Mouse (Mus musculus) layer of hippocampus, adult 9-11 months (tissue): ENCODE data around the gene Fyco1.
"Not testable (repeated sequence)": the region's sequence is repeated elsewhere in the genome, so short reads cannot be mapped to it uniquely, and the experiment has no call there.

Experiments
- DNase-seq: peaks from one replicate; pipeline ENCODE4 v3.0.0; 2022

The Fyco1 gene

DNA sequence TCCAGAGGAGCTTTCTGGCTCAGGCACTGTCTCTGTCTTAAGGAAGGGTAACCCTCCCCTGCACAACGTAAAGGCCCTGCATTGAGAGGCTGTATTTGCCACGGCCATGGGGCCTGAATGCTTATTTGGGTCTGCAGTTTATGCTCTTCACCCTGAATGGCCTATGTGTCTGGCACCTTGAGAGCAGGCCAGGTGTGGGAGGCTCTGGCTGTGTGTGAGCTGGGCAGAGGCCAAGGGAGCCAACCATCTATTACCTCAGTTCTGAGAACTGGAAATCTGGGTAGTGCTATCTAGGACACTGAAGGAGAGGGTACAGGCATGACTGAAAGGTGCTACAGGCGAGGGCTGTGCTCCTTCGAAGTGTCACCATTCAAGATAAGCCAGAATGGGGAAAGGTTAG is 36.9 kb downstream of the Fyco1 start:
- DNase-seq, result no peak

DNA sequence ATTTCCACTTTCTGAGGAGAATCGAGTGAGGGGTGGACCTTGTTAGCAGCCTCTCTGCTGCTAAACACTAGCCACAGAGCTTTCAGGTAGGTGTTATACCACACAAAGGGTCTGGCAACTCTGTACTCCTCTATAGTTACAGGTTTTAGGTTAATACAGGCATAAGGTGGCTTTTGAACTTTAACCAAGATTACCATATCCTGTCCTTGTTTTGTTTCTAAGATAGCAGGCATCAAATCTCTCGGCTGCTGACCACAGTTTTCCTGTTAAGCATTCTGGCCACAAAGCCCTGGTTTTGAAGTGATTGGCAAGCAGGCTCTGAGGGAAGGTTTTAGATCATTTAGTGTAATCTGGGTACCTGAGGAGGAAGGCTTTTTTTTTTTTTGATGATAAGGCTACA is 37.4 kb downstream of the Fyco1 start:
- DNase-seq, result no peak

DNA sequence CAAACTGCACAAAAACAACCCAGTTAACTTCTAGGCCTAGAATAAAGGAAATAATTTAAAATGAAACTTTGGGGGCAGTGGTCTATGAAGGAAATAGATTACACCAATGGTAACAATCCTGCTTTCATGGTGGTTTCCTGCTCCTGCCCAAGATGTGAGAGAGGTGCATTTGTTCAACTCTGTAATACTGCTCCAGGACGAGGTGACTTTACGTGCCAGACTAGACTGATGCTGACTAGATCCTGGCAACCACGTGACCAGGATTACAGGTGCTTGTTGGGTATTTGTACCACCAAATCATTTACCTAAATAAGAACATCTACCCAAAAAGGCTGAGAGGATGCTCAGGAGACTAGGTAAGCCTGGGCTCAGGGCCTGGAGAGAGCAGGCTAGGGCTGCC is 39.9 kb downstream of the Fyco1 start:
- DNase-seq, result no peak

DNA sequence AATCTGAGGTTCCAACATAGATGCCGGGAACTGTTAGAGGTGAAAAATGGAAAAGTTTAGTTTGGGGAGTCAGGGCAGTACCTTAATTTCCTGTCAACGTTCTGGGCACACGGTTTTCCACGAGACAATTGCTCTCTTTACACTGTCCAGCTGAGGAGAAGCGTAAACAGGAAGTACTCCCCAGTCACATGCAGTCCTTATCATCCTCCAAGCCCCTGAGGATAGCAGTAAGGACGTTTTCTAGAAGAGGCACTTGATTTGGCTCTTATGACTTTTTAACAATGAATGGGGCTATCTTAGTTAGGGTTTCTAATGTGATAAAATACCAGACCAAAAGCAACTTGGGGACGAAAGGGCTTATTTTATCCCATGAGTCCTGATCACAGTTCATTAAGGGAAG is 43.1 kb downstream of the Fyco1 start:
- no peak for DNase-seq

DNA sequence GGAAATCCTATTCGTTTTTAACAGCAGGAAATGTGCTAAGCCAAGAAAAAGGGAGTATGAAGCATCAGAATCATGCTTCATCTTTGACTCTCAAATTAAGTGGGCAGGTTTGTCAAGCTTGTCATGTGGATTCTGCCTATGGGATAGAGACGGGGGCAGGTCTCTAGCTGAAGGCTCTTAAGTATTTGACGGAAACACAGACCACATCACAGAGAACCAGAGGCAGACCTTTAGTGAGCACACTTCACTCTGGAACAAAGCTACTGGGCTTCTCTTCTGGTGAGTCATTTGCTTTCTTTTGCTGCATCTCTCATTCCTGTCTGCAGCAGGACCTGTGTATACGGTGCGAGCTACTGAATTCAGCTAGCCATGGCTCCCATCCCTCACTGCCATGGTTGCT is 45.4 kb downstream of the Fyco1 start, which contains the start of gene Cxcr6:
TSS of gene Cxcr6 (plus strand) at position 209 of the 400 bp plus-strand sequence.
- no peak for DNase-seq

DNA sequence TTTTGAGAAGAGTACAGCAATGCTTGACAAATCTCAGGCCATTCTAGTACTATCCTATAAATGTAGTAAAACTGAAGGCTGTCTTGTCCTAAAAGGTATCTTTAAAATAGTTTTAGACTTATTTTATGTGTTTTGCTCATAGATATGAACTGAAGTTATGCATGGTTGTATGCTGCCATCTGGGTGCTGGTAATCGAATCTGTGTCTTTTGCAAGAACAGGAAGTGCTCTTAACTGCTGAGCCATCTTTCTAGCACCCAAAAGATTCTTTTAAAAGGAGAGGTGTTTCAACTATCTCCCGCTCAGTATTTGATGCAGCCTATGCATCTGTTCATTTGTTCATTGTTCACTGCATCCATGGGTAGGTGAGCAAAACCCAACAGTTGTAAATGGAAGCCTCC is 46.5 kb downstream of the Fyco1 start:
- no peak for DNase-seq

DNA sequence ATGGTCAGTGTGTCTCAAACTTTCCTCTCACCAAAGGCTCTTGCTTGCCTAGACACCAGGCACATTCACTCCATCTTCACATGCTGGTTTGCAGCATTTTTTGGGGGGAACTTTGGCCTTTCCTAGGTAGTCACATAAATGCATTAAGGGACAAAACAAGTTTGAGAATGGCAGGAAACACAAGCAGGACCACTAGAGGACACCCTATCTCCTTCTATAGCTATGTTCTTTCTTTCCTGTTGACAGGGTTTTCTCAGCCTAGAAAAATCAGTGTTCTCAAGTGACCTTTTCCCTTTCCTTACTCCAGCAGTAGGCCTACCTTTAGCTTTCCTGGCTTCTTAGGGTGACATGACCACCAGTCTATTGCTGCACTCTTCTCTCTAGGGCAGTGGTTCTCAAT is 48.8 kb downstream of the Fyco1 start:
- no peak for DNase-seq

DNA sequence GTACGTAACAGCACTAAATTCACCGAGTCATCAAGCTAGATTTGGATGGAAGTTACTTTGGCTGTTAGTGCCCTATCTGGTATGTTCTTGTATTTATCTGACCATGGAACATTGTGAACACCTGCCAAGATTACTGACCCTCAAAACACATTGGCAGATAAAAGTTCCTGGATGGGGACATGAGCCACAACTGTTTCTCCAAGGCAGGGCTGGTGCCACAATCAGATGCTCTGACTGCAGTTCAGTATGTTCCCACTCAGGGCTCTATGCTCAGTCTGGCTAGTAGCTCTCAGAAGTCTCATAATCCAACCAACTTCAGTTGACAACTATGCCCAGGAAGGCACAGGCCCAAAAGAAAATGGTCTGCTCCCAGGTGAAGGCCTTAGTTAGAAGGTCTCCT is 49.3 kb downstream of the Fyco1 start:
- no peak for DNase-seq

DNA sequence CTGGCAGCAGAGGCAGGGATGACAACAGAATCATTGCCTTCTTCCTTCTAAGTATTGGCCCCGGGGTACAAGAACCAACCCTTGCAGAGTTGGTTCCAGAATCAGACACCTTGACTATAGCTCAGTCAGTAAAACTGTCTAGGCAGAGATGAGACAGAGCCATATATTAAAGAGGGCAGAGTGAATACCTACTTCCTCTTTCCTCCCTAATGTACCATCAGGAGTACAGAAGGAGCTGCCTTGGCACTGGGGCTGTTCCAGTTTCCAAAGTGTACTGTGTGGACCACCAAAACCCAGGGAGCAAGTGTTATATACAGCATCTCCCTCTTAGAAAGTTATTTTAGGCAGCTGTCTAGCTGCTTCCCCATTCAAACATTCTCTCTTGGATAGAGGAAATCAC is 50.2 kb downstream of the Fyco1 start:
- no peak for DNase-seq

DNA sequence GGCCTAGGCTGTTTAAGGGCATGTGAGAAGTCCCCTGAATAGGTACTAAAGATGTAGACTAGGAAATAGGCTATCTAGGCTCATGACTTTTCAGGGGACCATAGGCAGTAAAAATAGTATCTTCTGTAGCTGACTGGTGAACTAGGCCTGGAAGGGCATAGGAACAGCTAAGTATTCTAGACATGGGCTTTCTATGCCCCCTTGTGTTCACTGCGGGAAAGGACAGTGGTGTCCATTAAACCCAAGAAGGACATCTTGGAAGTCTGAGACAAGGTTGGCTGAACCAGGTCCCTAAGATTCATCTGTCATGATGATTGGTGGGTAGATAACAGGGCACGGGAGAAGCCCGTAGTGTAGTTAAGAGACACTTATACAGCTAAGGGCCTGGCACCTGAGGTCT is 55.5 kb downstream of the Fyco1 start:
- peak; percentile 21 for DNase-seq

DNA sequence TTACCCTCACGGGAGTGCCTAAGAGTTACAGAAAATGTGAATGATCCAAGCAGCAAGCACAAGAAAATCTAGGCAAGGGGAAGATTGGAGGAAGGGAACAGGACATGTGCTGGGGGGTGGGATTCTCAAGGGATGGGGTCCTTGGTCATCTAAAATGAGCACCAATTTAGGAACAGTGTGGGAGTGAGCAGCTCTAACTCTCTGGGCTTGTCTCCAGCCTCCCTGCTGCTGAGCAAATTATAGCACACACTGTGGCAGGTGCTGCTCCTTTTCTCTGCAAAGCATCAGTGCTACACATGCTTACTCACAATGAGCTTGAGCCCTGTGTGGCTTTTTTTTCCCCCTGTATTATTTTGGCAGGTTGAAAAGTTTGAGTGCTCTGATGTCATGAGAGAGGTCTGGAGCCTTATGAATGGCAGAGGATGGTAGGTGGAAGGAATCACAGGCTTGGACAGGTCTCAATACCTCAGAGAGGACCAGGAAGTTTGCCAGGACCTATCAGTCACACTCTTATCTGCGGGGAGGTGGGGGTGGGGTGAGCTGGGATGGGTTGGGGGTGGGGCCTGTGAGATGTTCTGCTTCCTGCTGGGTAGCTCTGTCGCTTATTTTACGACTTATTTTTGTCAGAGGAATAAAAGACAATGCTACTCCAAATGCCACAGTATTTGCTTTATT is 62.7 kb downstream of the Fyco1 start:
- DNase-seq, result peak; percentile 17

DNA sequence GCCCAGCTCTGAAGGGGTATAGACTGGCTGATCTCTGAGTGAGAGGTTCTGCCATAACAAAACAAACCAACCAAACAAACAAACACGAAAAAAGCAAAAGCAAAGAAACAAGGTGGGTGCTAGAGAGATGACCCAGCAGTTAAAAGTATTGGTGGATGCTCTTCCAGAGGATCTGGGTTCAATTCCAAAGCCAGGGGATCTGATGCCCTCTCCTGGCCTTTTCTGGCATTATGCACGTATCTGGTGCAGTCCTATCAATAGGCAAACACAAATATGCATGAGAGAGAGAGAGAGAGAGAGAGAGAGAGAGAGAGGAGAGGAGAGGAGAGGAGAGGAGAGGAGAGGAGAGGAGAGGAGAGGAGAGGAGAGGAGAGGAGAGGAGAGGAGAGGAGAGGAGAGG is 78.4 kb downstream of the Fyco1 start:
- DNase-seq, result not testable (repeated sequence)

DNA sequence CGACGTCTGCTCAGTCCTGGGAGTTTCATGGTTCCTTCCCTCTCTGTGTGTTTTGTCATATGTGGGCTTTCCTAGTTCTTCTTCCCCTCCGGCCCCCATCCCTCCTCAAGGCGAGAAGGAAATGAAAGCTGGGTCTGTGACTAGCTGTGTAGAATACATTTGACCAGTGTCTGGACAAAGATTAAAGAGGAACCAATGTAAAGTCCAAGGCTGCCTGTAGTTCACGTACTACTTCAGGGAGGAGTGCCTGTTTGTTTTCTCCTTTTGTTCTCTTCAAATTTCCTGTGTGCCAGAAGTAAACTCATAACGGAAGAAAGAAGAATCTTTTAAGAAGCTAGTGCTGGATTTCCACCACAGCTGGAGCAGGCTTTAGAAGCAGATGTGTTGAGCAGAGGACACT is 82.2 kb downstream of the Fyco1 start:
- peak; percentile 10 for DNase-seq

DNA sequence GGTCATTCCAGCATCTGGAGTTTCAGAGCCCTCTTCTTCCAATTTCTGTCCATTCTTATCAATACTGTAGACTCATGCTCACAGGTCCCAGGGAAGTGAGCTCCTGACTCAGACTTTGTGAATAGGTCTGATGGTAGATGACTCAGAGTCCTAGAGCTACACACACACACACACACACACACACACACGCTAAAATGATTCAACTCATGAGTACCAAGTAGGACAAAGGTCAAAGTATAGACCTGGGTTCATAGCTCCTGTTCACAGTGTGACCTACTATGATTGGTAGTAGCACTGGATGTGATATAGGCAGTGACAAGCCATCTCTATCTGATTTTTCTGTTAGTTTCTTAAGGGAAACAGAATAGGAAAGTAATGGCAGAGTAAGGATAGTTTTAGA is 83.3 kb downstream of the Fyco1 start:
- no peak for DNase-seq

DNA sequence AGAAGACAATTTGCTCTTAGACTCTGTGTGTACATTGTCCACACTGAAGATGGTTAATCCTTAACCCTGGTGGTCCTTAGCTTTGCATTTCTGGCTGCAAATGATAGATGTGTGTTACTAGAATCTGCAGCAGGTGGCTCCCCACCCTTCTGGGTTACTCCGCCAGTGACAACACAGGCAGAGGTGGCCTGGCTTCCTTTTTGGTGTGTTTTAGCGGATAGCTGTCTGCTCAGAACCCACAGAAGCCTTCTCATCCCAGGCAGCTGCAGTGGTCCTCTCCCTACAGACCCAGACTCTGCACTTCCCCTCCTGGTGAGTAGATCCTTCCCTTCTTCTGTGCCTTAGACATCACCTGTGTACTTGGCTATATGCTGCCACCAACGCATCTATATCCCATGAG is 84.7 kb downstream of the Fyco1 start:
- no peak for DNase-seq

DNA sequence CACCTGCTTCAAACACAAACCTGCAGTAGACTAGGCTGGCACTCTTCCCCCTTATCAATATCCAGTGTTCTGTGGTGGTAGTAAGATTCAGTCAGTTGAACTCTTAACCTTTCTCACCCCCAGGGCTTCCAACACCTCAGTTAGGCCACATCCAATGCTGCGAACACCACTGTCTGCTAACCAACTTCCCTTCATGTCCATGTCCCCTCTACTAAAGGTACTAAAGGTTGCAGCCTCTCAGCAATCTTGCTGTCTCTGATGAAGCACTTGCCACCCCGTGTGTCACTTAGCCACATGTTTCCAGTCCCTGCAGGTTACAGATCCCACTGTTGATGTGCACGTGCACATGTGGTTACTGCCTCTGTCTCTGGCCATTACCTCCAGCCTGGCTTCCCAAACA is 87.9 kb downstream of the Fyco1 start:
- no peak for DNase-seq

DNA sequence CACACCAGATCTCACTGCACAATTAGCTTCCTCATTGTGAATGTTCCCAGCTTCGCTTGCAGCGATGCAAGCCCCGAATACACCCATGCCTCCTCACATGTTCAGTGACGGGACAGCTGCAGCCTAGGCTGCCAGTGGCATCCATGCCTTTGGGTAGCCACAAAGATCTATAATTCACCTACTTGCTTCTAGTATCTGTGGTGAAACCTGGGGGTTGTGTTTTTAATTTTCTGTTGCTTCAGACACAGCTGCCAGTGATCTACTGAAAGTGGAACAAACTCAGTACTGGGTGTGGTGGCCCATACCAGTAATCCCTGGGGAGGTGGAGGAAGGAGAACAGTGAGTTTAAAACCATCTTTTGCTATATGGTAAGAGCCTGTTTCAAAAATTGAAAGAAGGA is 88.8 kb downstream of the Fyco1 start:
- no peak for DNase-seq

DNA sequence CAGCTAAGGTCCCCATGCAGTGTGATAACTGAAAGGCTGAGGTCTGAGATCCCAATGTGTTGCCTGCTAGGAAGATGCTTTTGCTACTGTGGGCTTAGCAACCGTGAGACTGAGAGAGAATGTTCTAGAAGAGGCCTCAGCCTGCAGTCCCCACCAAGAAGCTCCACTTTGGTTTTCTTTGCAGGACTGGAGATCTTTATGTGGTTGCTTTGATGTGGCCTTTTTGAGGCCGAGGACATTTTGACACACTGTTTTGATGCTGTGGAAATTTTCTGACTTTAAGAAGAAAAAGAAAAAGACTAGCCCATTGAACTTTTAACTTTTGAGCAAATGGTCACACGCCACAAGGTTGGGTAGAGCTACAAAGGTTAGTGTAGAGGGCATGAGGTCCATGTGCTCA is 90.9 kb downstream of the Fyco1 start:
- DNase-seq, result no peak

DNA sequence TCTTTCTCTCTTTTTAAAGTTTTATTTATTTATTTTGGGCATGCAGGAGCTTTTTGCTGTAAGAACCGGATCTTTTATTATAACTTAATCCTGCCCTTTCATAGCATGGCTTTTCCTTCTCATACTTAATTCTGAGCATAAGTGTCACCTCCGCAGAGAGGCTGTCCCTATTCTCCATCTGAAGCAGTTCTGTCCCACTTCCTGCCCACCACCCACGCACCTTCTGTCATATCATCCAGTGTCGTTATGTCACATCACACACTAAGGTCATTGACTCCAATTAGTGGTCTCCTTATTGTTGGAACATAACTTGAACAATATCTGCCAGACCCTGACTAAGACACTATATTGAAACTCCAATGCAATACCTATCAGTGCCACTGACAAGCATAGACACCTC is 93.1 kb downstream of the Fyco1 start:
- DNase-seq, result no peak

DNA sequence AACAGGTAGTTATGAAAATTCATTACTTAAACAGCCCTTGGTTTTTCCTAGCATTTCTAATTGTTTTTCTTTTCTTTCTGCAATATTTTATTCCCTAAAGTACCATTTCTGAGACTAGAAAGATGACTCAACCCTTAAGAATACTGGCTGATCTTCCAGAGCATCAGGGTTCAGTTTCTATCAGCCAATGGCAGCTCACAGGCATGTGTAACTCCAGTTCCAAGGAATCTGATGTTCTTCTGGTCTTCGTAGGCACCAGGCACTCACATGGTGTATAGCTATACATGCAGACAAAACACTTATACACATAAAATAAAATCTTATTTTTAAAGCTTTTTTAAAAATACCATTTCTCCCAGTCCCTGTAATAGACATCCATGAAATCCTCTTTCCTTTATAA is 93.5 kb downstream of the Fyco1 start:
- DNase-seq, result no peak

DNA sequence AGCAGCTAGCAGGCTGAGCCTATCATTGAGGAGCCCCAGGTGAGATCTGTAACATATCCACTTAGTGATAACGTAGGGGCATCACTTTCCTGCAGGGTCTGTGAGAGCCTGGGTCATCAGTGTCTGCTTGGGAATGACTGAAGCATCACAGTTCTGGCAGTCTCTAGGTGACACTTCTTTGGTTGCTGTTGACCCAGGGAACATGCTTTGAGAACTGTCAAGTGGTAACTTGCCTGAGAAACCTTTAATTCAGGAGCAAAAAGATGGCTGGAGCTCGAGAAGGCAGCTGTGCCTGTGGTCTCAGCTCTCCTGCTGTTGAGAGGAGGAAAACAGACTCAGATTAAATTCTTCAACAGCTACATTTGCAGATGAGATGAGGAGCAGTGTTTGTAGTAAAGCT is 94.4 kb downstream of the Fyco1 start:
- no peak for DNase-seq

DNA sequence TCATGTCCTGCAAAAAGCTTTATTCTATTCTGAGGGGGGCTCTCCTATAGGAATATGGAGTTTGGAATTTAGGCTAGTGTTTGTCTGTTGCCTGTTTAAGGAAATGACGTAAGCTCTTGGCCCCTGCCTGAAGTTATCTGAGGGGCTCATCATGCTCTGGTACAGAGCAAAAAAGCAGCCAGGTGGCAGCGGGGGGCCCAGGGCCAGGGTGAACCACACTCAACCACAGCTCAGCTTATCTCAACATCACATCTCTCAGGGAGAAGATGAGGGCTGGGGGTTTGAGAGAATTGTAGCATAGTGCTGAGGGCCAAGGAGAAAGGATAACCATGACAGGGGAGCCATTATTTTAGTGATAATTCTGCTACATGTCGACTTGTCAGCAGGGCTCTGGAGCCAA is 94.9 kb downstream of the Fyco1 start:
- no peak for DNase-seq

DNA sequence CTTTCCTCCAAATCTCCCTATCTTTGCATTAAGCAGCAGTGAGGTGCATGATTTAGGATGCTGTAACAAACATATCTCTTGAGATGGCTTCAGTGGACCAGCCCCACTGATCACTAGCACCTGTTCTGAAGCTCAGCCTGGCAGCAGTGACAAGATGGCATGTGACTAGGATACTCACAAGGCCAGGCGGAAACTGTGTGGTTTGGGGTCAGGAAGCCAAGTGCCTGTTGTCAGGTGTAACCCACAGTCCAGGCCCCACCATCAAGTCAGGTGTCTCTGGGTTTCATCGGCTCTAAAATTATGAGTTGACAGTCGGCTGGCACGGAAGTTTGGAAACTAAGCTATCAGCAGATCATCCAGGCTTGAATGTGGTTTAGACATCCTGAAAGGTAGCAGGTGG is 97.4 kb downstream of the Fyco1 start:
- DNase-seq, result no peak

DNA sequence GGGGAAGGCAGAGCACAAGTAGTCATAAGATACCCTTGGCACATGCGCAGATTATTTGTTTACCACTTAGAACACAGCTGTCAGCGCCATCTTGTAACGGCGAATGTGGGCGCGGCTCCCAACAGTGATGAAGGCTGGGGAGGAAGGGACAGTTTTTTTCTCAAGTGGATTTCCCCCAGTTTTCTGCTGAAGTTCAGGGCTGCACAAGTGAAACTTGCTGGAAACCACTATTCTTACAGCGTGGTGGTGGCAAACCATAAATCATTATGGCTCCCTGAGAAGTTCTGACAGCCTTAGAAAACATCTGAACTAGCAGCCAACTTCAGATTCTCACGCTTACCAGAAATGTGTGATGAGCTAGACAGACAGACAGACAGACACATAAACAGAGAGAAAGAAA is 102.0 kb downstream of the Fyco1 start:
- not testable (repeated sequence) for DNase-seq

DNA sequence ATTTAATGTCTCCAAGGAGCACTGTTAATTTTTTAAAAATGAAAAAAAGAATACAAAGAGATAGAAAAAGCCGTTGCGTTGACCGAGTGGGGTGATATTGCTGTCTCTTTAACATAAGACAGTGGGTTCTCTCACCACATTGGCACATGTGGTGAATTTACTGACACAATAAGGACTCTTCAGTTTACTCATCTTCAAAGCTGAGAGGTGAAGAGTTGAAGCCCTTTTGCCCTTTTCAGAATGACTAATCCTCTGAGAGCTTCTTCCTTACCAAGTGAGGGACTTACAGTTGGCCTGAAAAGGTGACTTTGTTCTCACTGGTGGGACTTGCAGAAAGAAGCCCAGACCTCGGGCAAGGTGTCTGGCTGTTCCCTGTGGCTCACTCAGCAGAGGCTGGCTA is 110.9 kb downstream of the Fyco1 start:
- DNase-seq, result no peak
